Mouse (Mus musculus) erythroblast, adult 5-6 weeks (primary cell): ENCODE results near the gene Gck. TPM values are rescaled to one million over a fixed set of nuclear protein-coding genes. Genes with fewer than 3 reads are reported as not detected.
"Not testable (repeated sequence)": the region's sequence is repeated elsewhere in the genome, so short reads cannot be mapped to it uniquely, and the experiment has no call there.

ENCODE experiments used
- ATAC-seq: replicated peaks from 2 replicates; pipeline ENCODE4 v1.8.0; 2016; ENCODE audit warnings: moderate number of reproducible peaks, mild to moderate bottlenecking, moderate TSS enrichment, inconsistent platforms; ENCODE audit not compliant: poor library complexity, low FRiP score, severe bottlenecking
- total RNA-seq, 2 experiments: library from RNA; stranded (forward) in 1 of 2; stranded (reverse) in 1 of 2; fragments of 150-400 nt in 1 of 2; fragments of 200-764, 138-1000 nt in 1 of 2; gene quantifications; 2 replicates each; pipeline versions ENCODE4 v1.2.3 to v1.2.4; 2015 to 2017; ENCODE audit warnings: low replicate concordance in 2 of 2

Gck gene
- total RNA-seq, 2 experiments from 2014 or later: not detected

DNA sequence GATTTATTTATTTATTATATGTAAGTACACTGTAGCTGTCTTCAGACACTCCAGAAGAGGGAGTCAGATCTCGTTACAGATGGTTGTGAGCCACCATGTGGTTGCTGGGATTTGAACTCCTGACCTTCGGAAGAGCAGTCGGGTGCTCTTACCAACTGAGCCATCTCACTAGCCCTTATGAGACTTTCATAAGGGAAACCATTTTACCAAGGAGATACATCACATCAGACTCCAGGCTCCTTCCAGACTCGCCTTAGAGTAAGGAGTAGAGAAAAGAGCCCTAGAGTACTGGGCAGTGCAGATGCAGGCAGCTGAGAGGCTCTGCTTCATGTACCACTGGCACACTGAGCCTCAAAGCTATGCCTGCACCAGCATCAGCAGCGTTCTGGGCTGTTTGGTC is 61.3 kb downstream of the Gck start:
- not testable (repeated sequence) for ATAC-seq

DNA sequence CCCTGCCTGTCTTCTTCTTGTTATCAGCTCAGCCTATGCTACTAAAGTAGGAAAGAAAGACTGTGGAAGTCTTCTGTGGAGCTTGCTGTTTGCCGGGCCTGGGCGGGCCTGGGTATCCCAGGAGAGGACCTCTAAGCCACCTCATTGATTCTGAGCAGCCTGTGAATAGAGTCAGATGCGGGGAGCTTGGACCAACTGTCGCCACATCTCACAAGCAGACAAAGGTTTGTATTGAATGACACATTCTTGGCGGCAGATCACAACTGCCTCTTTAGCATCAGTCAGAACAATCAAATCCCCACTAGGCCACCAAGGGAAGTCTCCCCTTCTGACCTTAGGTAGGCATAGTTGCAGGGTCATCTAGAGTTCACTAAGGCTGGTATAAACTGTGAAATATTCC is 62.6 kb downstream of the Gck start:
- no peak for ATAC-seq

DNA sequence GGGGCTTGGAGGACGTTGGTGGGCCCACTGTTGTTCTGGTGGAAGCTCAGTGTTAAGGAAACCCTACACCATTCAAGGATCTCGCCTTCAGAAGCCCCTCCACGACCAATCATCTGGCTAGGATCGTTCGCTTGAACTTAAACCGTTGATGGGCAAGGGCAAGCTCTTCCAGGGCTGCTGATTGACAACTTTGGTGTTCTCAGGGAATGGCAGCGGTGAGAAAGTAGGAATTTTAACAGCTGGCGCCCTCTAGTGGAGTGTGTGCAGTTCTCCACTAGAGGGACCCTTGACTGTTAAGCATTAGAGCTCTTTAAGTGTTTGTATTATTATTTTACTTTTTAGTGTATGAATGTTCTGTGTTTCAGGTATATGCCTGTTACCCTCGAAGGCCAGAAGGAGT is 63.7 kb downstream of the Gck start:
- peak; percentile 68 for ATAC-seq

DNA sequence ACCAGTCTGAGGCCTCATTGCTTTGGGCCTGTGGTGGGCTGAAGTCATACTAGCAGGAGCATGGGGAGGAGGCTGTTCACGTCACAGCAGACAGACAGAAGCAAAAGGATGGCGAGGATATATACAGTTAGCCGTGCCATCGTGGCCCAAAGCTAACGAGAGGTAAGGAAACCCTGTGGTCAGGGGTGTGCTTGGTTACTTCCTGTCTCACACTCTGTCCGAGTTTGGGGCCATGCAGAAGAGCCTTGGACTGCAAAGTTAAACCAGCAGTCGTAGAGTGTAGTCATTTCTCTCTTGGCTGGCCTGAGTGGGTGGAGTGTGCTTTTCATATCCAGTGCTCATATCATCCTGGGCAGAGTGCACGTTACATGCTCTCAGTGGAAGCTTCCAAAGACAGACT is 67.4 kb downstream of the Gck start:
- ATAC-seq: no peak

DNA sequence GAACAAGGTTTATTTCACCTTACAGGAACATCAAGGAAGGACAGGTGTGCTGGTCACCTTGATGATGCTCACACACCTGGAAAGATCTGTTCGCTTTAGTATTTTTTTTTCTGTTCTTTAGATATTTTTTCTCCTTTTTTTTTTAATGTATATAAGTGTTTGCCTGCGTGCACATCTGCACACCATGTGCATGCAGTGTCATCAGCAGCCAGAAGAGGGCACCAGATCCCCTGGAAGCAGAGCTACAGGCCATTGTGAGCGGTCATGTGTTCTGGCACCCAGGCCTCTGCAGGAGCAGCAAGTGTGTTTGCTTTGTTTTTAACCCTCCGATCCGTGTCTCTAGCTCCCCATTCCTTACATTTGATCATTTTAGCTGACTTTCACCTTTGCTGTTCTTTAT is 70.0 kb downstream of the Gck start:
- 0 out of 2 replicates have a peak, but pooled peaks have one; percentile 43 for ATAC-seq

DNA sequence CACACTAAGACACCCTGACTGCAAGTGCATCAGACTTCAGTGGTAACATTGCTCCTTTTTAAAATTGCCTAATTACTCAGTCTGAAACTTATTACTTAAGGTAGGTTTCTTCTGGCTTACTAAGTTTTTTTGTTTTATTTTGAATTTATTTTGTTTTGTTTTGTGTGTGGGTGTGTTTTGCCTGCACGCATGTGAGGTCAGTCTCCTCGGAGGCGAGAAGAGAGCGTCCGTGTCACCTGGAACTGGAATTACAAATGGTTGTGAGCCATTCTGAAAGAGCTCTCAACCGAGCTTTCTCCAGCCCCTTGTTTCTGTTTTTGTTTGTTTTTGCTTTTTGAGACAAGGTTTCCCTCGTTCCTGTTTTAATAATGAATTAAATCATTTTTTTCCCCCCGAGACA is 71.2 kb downstream of the Gck start:
- ATAC-seq: no peak

DNA sequence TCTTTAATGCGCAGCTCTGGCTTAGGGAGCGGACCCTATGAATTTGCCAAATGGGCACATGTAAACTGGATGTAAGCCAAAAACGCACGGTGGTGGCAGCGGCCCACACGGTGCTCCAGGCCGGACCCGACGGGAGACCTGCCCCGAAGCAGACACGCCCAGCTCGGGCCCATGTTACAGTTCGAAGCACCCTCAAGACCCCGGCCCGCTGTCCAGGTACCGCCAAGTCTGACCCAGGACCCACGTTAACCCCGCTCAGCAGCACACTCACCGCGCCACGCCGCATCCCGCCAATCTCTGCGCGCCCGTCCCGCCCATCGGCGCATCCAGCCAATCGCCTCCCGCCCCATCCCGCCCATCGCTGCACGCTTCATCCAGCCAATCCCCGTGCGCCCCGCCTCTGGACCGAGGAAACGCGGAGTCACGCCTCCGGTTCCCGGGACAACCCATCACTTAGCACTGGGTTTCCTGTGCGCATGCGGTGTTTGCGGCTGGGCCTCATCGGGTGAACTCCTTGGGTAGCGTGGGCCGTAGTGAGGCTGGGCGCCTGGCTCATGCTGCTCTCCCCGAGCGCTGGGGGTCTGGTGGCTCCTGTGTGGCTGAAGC is 71.9 kb downstream of the Gck start, which contains the start of gene Pold2:
Pold2 (minus strand) TSS at position 372 of the 606 bp plus-strand sequence.
- peak; percentile 97 for ATAC-seq

DNA sequence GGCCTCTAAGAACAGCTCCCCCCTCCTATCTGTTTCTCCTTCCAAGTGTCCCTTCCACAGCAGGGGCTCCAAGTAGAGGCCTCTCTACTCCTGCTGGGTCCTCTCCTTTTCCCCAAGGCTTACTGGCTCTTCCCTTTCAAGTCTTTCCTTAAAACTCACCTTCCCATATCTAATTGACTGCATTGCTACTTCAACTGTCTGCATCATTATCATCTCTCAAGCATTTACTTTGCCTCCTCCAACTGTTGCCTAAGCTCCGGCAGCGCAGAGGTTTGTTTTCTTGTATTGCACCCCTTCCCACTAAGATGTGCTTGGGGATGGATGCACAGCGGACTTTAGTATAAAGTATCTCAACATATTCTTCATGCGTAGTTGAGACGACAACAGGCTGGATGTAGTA is 72.5 kb downstream of the Gck start:
- no peak for ATAC-seq

DNA sequence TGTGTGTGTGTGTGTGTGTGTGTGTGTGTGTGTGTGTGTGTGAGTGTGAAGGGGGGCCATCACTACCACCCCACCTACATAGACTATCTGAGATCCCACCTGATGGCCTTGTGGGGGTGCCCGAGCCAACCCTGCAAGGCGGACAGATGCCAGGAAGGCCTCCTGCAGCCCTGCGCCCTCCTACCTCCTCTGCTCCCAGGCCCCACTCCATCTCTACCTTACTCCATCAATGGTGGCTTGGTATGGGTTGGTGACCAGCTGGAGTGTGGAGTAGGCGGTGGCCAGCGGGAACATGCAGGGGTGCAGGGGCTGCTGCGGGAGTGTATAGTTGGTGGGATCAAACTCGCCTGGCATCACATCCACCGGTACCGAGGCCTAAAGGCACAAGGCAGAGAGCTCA is 76.7 kb downstream of the Gck start:
- ATAC-seq: no peak

DNA sequence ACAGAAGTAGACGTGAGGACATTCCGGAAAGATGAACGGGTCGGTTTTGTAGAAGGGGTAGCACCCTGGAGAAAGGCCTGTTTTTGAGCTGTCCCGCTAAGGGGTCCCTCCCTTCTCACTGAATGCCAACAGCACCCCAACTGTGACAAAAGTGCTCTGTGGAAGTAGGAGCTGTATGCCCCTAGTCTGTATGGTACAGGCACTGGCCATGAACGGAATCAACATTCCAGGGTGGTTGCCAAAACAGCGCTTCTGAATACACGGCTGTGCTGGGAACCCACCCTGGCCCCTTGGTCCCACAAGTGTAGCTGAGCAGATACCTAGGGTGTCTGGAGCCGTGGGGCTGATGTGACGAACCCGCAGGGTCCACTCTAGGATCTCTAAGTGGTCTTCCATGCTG is 77.2 kb downstream of the Gck start:
- ATAC-seq: no peak

DNA sequence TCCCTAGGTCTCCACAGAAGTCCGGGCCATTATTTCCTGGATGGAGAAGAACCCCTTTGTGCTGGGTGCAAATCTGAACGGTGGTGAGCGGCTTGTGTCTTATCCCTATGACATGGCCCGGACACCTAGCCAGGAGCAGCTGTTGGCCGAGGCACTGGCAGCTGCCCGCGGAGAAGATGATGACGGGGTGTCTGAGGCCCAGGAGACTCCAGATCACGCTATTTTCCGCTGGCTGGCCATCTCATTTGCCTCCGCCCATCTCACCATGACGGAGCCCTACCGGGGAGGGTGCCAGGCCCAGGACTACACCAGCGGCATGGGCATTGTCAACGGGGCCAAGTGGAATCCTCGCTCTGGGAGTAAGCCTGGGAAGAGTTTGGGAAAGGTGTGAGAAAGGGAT is 79.8 kb downstream of the Gck start:
- no peak for ATAC-seq

DNA sequence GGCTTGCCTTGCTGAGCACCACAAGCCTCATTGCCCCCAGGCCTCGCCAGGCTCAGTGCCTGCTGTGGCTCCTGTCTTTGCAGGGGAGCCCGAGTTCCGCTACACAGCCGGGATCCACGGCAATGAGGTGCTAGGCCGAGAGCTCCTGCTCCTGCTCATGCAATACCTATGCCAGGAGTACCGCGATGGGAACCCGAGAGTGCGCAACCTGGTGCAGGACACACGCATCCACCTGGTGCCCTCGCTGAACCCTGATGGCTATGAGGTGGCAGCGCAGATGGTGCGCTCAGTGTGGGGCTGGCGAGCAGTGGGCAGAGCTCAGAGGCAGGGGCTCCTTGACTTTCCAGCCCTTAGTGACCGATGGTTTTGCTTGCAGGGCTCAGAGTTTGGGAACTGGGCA is 80.5 kb downstream of the Gck start:
- ATAC-seq: no peak

DNA sequence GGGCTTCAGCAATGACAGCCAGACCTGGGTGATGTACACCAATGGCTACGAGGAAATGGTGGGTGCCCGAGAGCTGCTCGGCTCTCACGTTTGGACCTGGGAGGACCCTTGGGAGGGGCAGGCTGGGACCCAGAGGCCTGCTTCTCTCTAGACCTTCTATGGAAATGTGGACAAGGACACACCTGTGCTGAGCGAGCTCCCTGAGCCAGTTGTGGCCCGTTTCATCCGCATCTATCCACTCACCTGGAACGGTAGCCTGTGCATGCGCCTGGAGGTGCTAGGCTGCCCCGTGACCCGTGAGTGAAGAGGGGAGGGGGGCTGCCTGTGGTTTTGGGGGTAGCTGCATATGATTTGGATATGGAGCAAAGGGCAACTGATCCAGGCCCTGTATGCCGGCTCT is 81.6 kb downstream of the Gck start:
- ATAC-seq: no peak

DNA sequence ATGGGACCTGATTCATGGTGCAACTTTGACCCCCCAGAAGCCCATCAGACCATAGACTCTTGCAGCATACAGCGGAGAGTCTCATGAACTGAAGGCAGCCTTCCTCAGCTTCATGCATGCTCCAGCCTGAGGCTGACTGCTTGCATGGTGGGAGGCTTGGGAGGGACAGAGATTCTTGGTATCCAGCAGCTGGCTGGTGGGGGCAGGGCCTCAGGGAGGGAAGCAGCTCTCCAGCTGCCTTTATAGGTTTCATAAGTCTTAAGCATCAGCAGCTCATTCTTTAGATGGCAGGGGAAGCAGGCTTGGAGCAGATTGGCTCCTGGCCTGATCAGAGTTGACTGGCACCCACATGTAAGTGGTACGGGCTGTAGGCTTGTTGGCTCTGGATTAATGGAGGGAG is 82.7 kb downstream of the Gck start:
- ATAC-seq: no peak

DNA sequence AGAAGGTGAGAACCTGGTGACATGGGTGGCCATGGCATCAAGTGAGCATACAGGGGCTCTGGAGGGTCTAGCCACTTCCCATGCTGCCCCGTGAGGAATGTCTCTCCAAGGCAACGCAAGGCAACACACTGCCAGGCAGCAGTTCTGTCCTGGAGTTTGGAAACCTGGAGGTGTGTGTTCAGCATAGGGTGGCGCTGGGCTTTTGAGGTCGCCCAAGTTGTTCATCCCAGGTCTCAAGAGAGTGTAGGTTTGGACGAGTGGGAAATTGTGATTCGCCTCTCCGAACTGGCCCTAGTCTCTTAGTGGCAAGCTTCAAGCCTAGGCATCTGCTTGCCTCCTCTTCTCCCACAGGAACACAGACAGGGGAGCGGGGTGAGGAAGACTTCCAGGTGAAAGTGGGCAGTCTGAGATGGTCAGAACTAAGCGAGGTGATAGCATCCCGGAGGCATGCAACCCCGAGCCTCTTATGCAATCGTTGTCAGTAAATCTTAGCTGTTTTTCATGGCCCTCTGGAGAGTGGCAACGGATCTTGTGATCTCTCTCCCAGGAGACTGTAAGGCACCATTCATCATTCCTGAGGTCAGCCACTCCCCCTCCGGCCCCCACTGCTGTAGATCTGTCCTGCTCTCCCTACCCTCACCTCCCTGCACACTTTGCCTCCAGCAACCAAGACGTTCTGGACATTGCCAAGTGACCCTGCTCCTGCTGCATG is 87.3 kb downstream of the Gck start:
- ATAC-seq: no peak

DNA sequence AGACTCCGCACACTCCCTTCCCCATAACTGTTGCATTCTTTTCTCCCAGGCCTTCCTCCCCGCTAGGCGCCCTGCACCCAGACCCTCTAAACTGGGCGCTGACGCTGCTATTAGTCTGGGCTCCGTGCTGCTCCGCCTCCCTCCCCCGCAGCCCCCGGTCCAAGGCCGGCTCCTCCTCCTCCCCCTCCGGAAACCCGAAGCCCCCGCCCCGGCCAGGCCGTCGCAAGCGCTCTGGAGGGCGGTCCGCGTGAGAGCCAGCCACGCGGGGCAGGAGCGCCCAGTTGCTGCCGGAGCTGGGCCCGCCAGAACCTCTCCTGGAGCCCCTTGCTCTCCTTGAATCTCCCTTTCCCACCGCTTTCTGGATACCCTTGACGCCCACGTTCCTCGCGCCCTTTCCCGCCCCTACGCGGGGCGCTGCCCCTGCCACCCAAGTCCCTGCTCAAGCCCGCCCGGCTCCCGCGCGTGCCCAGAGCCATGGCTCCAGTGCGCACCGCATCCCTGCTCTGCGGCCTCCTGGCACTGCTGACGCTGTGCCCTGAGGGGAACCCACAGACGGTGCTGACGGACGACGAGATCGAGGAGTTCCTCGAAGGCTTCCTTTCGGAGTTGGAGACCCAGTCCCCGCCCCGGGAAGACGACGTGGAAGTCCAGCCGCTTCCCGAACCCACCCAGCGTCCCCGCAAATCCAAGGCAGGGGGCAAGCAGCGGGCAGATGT is 88.0 kb downstream of the Gck start, which contains the start of gene Aebp1:
Aebp1 (plus strand) TSS at position 270 of the 716 bp plus-strand sequence.
- ATAC-seq: no peak

DNA sequence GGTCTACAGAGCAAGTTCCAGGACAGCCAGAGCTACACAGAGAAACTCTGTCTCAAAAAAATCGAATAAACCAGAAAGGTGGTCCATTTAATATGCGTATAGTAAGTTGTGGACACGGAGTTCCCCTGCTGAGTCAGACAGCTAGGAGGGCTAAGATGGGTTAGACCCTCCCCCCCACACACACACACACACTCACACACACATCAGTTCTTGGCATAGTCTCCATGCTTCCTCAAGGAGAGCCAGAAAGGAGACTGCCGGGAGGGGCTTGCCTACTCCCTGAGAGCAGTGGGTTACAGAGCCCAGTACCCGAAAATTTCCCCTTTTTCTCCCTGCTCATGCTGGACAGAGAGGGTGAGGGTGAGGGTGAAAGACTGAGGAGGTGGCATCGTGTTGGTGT is 89.2 kb downstream of the Gck start:
- no peak for ATAC-seq

DNA sequence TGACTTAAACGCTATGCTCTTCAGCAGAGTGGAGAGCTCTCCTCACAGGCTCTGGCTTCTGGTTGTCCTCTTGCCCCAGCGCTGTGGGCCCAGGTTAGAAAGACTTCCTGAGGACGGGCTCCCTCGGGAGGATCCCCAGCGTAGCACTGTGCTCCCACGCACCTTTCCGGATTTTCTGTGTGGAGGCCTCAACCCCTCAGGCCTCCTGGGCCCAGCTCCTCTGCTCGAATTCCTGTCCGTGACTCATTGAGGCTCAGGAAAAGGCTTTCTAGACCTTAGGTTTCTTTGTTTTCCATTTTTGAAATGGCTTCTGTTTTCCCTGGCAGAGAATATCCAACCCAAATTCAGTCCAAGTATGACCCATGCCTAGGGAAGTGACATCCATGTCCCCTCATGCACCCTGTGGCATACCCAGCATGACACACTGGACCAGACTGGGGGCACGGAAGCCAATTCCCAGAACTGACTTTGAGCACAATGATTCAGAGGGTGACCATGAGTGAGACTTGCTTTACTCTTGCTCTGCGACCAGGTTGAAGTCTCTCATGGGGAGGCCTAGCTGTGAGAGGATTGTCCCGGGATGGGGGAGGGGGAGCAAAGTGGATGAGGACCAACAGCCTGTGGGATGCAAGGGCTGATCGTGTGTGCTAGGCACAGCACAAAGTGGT is 89.9 kb downstream of the Gck start:
- ATAC-seq: no peak

DNA sequence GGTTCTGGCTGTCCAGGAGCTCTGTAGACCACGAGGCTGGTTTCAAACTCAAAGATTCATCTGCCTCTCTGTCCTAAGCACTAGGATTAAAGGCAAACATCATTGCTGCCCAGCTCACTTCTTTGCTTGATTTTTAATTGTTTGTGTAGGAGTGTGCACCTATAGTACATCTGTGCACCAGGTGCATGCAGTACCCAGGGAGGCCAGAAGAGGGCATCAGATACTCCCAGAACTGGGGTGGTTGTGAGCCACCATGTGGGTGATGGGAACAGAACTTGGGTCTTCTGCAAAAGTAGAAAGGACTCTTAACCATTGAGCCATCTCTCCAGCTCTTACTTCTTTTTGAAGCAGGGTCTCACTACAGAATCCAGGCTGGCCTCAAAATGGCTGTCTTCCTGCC is 91.2 kb downstream of the Gck start:
- no peak for ATAC-seq

DNA sequence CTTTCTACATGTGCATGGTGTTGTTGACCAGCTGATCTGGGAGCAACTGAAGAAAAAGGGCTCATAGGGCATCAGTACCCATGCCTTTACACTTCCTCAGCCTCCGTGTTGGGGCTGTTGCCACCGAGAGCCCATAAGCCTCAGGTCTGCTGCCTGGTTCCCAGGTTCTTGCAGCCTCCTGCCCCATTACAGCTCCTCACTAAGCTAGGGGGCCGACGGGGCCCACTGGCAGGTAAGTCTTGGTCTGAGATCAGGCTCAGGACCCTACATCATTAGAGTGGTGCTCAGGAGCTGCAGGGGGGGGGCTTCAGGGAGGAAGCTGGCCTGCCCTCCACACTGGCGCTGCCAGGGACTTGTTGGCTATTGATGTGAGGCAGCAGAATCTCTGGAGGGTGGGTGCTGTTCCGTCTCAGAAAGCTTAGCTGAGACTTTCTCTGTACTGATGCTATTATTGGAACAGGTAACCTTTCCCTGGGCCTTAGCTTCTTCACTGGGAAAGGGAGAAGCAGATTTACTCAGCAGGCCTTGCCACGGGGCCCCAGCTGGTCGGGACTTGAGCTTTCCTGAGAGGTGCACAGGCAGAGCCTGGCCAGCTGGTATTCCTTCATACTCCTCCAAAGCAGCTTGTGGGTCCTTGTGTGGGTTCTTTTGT is 93.3 kb downstream of the Gck start:
- ATAC-seq: no peak
